Mouse (Mus musculus): ENCODE results near the gene Gm38431. TPM values are rescaled to one million over a fixed set of nuclear protein-coding genes. Genes with fewer than 3 reads are reported as not detected.

The Gm38431 gene
- polyA plus RNA-seq, 1 experiment = not detected

DNA sequence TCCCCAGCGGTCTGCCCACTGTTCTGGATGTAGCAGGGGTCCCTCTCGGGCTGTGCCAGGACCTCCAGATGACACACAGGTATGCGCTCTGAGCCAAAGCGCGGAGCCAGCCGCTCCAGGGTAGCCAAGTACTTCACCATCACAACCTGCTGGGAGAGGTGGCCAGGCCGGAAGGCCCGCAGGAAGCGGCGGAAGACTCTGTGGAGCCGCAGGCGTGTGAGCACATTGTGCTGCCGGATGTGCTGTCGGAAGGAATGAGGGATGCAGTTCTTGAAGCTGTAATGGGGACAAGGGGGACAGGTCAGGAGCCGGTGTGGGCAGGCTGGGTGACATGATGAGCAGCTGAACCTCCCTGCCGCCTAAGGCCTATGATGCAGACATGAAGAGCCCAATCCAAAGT is 29.7 kb upstream of the Gm38431 start:
- H3K27ac ChIP-seq (replicated peaks; ENCODE audit: low read depth, low read length) = no peak overlapping the region
- H3K4me1 ChIP-seq (ENCODE audit: control insufficient read depth, insufficient read depth, insufficient read length, low read length) = no peaks in the 10 kb centered on the region
- no peak overlapping the region for H3K4me3 ChIP-seq (ENCODE audit: insufficient read depth, low read depth, low read length)

DNA sequence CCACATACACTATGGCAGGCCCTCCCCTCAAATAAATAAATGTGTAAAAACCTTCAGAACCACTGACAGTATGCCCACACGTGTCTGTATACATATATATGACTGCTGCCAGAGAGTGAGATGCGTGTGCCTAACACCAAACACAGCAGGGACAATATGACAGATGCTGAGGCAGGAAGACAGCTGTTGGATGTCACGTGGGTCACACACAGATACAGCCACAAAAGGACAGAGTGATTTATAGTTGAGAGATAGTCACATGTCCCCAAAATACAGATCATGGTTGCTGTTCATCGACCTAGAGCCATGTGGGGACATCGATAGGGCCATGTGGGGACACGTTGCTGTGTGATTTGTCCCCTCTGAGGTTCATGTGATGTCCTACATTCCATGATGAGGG is 25.3 kb upstream of the Gm38431 start:
- Histone ChIP-seq H3K4me3 (ENCODE audit: insufficient read depth, low read depth, low read length) (no peak overlapping the region), H3K27ac (replicated peaks; ENCODE audit: low read depth, low read length) (no peak overlapping the region), H3K4me1 (ENCODE audit: control insufficient read depth, insufficient read depth, insufficient read length, low read length) (no peaks in the 10 kb centered on the region)

DNA sequence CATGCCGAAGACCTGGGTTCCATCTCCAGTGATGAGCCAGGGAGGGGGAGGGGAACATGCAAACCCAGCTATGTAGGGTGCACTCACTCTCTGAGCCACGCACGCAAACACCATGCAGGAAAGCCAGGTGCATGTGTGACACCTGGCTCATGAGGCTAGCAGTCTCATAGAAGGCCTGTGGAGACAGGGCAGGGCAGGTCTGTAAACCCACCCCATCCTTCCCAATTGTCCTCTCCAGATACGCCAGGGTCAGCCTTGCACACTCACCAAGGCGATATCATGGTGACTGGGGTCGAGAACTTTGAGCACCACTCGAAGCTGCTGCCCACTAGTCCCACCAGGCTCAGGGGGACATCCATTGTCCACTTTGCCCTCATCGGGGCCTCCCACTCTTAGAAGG is 23.3 kb upstream of the Gm38431 start:
- no peaks in the 10 kb centered on the region for H3K4me1 ChIP-seq (ENCODE audit: control insufficient read depth, insufficient read depth, insufficient read length, low read length)
- no peak overlapping the region for H3K4me3 ChIP-seq (ENCODE audit: insufficient read depth, low read depth, low read length)
- H3K27ac ChIP-seq (replicated peaks; ENCODE audit: low read depth, low read length) = no peak overlapping the region

DNA sequence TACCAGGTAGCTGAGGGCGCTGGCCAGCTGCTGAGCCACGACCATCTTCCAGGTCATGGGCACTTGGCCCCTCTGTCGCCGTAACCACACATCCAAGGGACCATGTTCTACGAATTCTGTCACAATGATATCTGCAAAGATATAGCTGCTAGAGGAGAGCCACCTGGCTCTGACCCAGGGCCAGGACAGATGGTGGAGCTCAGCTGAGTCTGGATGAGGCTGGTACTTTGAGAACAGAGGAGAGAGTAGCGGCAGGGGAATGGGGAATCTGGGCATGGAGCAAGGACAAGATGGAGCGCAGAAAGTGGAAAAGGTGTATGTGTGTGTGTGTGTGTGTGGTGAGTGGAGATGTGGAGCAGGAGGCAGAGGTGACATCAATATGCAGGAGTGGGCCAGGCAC is 22.4 kb upstream of the Gm38431 start:
- no peaks in the 10 kb centered on the region for H3K4me1 ChIP-seq (ENCODE audit: control insufficient read depth, insufficient read depth, insufficient read length, low read length)
- H3K27ac ChIP-seq (replicated peaks; ENCODE audit: low read depth, low read length) = no peak overlapping the region
- H3K4me3 ChIP-seq (ENCODE audit: insufficient read depth, low read depth, low read length) = no peak overlapping the region

DNA sequence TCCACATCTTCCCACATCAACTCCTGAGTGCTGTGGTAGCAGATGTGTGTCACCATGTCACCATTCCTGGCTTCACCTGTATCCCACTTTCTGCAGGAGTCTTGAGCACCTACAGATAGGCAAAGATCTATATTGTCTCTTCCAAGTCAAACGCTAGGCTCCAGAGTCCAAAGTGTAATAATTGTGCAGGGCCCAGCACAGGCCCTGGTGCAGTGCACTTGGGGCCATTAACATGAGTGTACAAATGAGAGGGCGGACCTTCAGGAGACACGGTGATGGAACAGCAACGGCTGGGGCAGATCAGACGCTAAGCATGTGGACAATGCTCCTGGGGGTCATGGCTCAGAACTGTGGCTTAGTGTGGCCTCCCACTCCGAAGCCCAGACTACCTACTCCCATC is 22.0 kb upstream of the Gm38431 start:
- Histone ChIP-seq H3K4me3 (ENCODE audit: insufficient read depth, low read depth, low read length) (no peak overlapping the region), H3K27ac (replicated peaks; ENCODE audit: low read depth, low read length) (no peak overlapping the region), H3K4me1 (ENCODE audit: control insufficient read depth, insufficient read depth, insufficient read length, low read length) (no peaks in the 10 kb centered on the region)

DNA sequence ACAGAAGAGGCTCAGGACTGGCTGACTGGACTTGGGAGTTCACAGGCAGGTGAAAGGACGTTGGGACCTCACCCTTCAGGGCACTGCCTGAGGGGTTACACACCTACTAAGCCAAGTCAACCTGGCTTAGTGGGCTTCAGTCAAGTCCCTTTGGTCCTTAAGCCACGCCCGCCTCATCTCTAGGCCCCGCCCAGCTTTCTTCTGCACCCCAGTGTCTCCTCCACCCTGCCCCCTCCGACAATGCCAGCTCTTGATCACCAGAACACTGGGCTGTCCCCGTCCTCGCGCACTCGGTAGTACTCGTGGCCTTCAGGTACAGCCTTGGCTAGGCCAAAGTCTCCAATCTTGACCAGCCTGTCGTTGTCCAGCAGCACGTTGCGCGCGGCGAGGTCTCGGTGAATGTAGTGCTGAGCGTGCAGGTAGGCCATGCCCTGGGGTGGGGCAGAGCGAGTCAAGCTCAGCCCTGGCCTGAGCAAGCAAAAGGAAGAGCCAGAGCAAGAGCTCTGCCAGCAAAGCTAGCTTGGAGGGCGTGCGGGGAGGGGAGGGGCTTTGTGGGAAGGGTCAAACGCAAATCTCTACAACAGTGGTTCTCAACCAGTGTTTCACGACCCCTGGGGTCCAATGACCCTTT is 15.9 kb upstream of the Gm38431 start:
- Histone ChIP-seq H3K4me1 (ENCODE audit: control insufficient read depth, insufficient read depth, insufficient read length, low read length) (no peaks in the 10 kb centered on the region), H3K27ac (replicated peaks; ENCODE audit: low read depth, low read length) (no peak overlapping the region), H3K4me3 (ENCODE audit: insufficient read depth, low read depth, low read length) (no peak overlapping the region)

DNA sequence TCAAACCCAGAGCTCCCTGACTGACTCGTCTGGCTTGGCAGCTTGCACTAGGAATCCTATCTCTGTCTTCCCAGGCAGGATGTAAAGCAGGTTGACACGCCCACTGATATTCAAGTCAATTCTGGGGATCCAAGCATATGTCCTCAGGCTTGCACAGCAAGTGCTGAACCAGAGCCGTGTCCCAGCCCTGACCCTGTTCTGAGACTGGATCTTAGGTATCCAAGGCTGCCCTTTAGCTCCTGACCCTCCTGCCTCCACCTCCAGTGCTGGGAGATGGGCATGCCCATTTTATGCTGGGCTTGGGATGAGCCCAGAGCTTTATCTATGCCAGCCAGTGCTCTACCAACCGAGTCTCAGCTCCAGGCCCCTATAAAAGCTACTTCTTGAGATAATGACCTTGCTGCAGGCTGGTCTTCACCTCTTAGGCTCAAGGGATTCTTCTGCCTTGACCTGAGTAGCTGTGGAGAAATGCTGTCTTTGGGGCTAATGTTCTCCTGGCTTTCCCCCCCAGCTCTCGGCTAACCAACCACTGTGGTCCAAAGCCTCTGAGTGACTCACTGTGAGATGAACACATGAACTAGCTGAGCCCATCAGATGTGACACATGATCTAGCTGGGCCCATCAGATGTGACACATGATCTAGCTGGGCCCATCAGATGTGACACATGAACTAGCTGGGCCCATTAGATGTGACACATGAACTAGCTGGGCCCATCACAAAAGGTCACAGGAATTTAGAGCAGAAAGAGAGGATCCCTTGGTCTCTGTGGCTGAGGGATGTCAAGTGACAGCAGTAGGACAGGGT is 14.2 kb upstream of the Gm38431 start:
- no peak overlapping the region for H3K27ac ChIP-seq (replicated peaks; ENCODE audit: low read depth, low read length)
- no peak overlapping the region for H3K4me3 ChIP-seq (ENCODE audit: insufficient read depth, low read depth, low read length)

DNA sequence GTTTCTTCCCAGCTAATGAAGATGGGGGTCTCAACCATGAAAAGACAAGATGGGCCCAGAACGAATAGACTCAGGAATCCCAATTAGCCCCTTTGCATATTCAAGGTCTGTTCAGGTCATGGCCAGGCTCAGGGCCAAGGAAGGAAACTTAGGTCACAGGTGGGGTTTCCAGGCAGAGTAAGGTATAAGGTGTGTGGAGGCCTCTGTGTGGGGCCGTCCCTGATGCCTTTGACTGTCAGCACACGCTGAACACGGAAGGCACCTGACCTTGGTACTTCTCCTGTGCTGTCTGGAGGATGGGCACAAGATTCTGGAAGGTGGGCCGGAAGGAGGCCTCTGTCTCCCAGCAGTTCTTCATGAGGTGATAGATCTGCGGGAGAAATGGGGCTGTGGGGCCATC is 13.0 kb upstream of the Gm38431 start:
- Histone ChIP-seq H3K4me3 (ENCODE audit: insufficient read depth, low read depth, low read length) (no peak overlapping the region), H3K4me1 (ENCODE audit: control insufficient read depth, insufficient read depth, insufficient read length, low read length) (no peaks in the 10 kb centered on the region), H3K27ac (replicated peaks; ENCODE audit: low read depth, low read length) (no peak overlapping the region)

More for the DNA sequence above, 14.2 kb upstream of the Gm38431 start:
- H3K4me1 ChIP-seq (ENCODE audit: control insufficient read depth, insufficient read depth, insufficient read length, low read length) = no peaks in the 10 kb centered on the region

DNA sequence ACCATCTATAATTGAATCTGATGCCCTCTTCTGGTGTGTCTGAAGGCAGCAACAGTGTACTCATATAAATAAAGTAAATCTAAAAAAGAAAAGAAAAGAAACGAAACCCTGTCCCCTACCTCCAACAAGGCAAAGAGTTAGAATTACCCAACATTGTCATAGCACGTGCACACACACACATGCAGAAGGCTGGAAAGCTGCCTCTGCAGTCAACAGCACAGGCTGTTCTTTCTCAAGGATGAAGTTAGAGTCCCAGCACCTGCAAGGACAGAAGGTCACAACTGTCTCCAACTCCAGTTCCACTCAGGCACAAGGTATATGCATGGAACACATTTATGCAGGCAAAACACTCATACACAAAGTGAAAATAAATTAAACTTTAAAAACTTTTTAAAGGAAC is 10.3 kb upstream of the Gm38431 start:
- Histone ChIP-seq H3K4me3 (ENCODE audit: insufficient read depth, low read depth, low read length) (no peak overlapping the region), H3K4me1 (ENCODE audit: control insufficient read depth, insufficient read depth, insufficient read length, low read length) (no peaks in the 10 kb centered on the region), H3K27ac (replicated peaks; ENCODE audit: low read depth, low read length) (no peak overlapping the region)

DNA sequence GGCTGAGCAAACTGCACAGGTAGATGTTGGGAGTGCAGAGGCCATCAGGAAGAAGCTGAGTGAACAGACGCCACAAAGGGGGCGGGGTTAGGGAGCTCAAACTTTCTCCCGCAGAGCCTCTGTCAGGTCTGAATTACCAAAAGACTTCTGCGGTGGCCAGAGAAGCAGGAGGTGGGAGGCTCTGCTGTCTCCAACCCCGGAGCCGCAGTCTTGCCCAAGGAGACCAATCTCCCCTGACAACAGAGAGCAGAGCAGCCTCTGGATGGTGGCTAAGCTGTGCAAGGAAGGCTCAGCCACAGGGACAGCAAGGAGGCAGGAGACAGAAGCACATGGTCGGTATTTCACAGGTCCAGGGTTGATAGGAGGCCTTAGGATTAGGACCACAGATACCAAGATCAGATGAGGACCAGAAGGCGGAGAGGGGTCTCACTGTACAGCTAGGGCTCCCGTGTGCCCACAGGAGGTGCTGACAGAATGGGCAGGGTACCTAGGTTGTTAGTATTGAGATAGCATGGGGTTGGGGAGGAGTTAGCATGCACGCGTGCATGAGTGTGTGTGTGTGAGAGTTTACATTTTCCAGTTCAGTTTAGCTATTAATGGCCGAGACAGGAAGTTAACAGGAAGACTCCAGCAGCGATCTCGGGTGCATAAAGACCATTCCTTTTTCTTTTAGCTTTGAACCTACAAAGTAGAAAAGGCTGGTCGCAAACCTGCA is 8.8 kb upstream of the Gm38431 start:
- Histone ChIP-seq H3K27ac (replicated peaks; ENCODE audit: low read depth, low read length) (no peak overlapping the region), H3K4me3 (ENCODE audit: insufficient read depth, low read depth, low read length) (no peak overlapping the region), H3K4me1 (ENCODE audit: control insufficient read depth, insufficient read depth, insufficient read length, low read length) (no peaks in the 10 kb centered on the region)

DNA sequence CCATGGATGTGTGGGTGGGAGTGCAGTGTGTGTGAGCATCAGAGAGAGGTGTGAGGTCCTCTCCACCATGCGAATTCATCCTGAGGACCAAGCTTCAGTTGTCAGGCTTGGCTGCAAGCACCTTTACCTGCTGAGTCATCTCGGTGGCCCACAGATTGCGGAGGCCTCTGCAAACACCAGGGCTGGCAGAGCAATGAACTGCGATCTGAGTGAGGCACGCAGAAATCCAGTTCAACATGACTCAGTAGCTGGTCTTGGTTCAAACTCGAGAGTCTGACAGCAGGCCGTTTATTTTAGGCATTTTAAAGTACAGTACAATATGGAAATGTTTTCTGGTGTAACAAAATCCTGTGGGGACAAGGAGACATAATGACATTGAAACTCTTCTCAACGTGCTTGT is 6.0 kb upstream of the Gm38431 start:
- no peaks in the 10 kb centered on the region for H3K4me1 ChIP-seq (ENCODE audit: control insufficient read depth, insufficient read depth, insufficient read length, low read length)
- no peak overlapping the region for H3K4me3 ChIP-seq (ENCODE audit: insufficient read depth, low read depth, low read length)
- H3K27ac ChIP-seq (replicated peaks; ENCODE audit: low read depth, low read length) = no peak overlapping the region

DNA sequence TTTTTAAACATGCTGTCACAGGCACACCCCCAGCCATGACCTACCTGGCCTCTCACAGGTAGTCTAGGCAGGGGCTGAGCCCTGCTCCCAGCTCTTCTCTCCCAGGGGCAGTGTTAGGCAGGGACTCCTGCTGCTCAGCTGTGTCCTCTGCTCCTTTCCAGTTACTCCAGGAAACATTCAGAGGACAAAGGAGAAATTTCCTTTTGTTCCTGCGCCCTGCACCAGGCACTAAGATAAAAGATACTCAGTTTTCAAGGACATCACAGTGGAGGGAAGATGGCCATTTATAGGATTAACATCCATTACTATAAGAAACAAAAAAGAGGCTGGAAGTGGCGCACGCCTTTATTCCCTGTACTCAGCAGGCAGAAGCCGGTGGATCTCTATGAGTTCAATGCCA is 4.2 kb upstream of the Gm38431 start:
- Histone ChIP-seq H3K4me3 (ENCODE audit: insufficient read depth, low read depth, low read length) (no peak overlapping the region), H3K4me1 (ENCODE audit: control insufficient read depth, insufficient read depth, insufficient read length, low read length) (peaks cover under 1% of the 10 kb centered on the region; the same call in 1 of the 2 replicates), H3K27ac (replicated peaks; ENCODE audit: low read depth, low read length) (no peak overlapping the region)

DNA sequence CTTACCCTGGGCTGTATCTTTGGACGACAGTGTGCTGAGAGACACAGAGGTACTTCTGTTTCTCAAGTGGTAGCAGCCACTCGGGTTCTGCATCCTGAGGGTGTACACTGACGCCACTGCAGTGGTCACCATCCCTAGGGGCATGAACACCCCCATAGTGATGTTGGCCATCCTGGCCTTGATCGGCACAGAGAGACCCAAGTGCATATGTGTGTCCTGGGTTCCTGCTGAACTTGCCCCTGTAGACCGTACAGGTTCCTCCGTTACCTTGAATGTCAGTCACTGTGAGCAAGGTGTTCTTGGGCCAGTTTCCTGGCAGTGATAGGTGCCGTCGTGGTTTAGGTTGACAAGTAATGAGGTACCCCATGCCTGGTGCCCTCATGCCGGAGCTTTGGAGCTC is 1.6 kb upstream of the Gm38431 start:
- Histone ChIP-seq H3K4me1 (ENCODE audit: control insufficient read depth, insufficient read depth, insufficient read length, low read length) (peaks cover 6% of the 10 kb centered on the region), H3K4me3 (ENCODE audit: insufficient read depth, low read depth, low read length) (no peak overlapping the region)

DNA sequence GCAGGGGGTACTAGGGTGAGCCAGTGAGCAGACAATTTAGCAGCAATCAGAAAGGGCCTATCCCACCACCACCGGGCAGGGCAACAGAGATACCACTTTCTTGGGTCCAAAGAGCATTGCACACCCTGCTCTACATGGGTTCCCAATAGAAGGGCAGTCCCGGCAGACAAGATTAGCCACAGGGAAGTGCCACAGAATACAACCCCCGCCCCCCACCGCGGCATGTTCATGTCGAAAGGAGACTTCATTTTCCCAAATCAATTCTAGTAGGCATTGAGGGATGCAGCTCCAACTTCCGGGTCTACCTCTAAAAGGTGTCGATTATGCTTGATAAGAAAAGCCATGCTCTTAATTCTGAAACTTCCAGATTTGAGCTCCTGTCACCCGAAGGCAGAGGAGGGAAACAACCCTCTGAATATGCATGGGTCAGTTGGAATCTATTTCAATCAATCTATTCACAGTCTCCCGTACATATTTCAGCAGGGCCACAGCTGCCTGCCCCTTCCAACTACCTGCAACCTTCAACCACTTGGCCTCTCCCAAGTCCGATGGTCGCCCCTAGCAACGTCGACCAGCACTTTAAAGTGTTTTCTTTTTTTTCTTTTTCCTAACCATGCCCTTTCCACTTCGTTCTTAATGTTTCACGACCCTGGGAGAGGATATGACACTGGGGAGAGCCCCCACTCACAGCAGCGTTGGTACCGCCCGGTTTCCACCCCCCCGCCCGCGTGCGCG is 658 bp downstream of the Gm38431 start:
- Histone ChIP-seq H3K4me1 (ENCODE audit: control insufficient read depth, insufficient read depth, insufficient read length, low read length) (peaks cover 6% of the 10 kb centered on the region), H3K4me3 (ENCODE audit: insufficient read depth, low read depth, low read length) (peak overlapping the region; percentile 85), H3K27ac (replicated peaks; ENCODE audit: low read depth, low read length) (no peak overlapping the region; the same call in 1 of the 2 replicates)

More for the DNA sequence above, 1.6 kb upstream of the Gm38431 start:
- H3K27ac ChIP-seq (replicated peaks; ENCODE audit: low read depth, low read length) = no peak overlapping the region

DNA sequence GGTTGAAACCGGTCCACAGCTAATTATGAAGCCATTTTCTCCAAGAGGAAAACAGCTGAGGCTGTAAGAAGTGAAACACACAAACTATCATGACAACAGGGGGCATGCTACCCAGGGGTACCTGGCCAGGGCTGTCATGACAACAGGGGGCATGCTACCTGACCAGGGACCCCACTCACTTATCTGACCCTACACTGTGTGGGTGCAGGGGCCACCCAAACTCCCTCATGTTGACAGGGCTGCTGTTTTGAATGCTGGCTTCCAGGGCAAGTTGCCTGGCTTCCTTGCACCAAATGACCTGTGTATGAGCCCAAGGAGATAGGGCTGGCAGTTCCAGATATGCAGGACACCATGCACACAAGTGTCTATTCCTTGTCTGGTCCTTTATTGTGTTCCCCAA is 1.3 kb downstream of the Gm38431 start:
- H3K4me3 ChIP-seq (ENCODE audit: insufficient read depth, low read depth, low read length) = peak overlapping the region; percentile 85
- H3K4me1 ChIP-seq (ENCODE audit: control insufficient read depth, insufficient read depth, insufficient read length, low read length) = peaks cover 6% of the 10 kb centered on the region
- H3K27ac ChIP-seq (replicated peaks; ENCODE audit: low read depth, low read length) = no peak overlapping the region
